Mouse (Mus musculus) R1 (cell line): ENCODE measurements around the gene Esrrg.
A peak's percentile ranks its signal among the peaks of the same experiment; 100 is the strongest.

ENCODE experiments used
- DNase-seq: peaks from one replicate; pipeline ENCODE4 v3.0.0-alpha.2; 2018; ENCODE audit warnings: low read depth, low spot score

Esrrg gene

DNA sequence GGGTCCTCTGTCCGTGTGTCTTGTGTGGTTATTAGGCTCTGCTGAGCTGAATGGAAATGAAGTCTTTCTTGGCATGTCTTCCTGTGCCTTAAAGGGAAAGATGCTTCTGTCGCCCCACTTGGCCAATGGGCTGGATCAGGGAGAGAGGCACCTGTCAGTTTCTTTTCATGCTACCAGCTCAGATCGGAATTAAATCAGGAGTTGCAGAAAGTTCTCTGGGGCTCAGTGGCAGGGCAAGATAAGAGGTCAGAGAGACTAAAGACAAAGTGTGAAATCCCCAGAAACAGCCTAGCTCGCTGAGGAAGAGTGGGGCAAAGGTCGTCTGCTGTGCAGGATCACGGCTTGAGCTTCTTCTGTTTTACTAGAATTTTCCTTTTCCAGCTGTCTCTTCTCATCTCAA lies 97.5 kb downstream of the Esrrg start:
- no peak for DNase-seq

- no peak for DNase-seq
Measured at GRCm38 (mm10) chr1:187707176-187707575, 98.6 kb downstream of the Esrrg start.

GRCm38 (mm10) chr1:187710434-187710948 lies 101.9 kb downstream of the Esrrg start:
- no peak for DNase-seq

- DNase-seq, result no peak
Measured at GRCm38 (mm10) chr1:187721035-187721434, 112.4 kb downstream of the Esrrg start.

- no peak for DNase-seq
Measured at GRCm38 (mm10) chr1:187722016-187722415, 113.4 kb downstream of the Esrrg start.

GRCm38 (mm10) chr1:187724651-187725050 lies 116.1 kb downstream of the Esrrg start:
- peak; percentile 74 for DNase-seq

DNA sequence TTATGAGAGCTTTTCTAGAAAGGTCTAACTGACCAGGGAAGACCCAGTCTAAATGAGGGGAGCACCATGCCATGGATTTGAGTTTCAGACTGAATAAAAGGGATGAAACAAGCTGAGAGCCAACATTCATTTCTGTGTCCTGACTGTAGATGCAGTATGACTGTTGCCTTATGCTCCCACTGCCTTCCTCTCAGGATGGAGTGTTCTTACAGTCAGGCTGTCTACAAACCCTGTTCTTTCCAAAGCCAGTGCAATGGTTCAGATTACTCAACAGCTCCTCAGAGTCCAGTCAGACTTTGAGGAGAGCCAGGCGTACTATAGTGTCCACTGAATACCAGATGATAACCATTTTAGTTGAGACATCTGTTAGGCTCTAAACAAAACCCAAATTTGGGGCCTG lies 116.8 kb downstream of the Esrrg start:
- DNase-seq, result no peak

GRCm38 (mm10) chr1:187731171-187731570 lies 122.6 kb downstream of the Esrrg start:
- DNase-seq, result no peak

DNA sequence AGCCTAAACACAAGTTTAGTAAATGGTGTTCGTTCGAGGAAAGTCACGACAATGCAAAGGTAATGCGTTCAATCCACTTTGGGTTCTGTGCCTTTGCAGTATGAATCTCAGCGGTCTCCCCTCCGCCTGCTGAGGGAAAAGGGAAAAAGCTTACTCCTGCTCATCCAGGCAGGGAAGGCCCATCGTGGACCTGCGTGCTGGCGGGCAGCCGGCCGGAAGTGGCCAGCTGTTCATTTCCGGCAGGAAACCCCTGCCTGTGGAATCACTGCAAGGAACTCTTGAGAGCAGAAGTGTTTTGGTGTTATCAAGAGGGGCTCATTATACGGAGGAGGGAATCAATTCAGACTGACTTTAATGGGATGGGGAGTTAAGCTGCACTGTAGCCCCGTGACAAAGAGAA lies 127.9 kb downstream of the Esrrg start:
- no peak for DNase-seq

- no peak for DNase-seq
Measured at GRCm38 (mm10) chr1:187737296-187737695, 128.7 kb downstream of the Esrrg start.

DNA sequence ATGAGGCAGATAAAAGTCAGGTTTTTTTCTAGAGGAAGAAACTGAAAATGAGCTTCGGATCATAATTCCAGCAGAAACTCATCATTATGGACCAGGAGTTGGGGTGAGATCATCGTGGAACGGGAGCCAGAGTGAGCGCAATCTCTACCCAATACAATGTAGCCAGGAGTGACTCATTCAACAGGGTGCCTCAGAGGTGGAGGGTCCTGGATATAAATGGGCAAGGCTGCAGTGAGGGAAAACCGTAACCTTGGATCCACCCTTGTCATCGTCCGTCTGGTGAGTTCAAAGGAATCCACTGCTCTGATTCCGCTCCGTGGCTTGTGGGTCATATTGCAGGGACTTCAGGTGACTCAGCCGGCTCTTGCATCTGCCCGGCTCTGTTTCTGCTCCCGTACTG lies 131.9 kb downstream of the Esrrg start:
- DNase-seq, result no peak

DNA sequence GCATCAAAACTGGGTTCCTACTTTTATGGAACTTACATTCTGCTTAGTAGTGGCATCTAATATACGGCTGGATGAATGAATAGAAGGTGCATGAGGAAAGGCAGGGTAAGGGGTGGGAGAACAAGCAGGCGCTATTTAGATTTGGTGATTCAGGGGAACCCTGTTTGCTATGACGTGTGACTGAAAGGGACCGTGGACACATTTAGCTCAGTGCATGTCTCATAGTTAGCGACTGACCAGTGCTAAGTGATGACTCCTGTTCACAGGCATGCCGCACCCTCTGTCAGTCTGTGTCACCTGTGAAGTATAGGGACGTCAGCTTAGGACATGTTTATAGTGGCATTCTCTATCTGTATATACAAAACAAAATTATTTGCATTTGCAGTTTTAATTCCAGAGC lies 132.7 kb downstream of the Esrrg start:
- no peak for DNase-seq

DNA sequence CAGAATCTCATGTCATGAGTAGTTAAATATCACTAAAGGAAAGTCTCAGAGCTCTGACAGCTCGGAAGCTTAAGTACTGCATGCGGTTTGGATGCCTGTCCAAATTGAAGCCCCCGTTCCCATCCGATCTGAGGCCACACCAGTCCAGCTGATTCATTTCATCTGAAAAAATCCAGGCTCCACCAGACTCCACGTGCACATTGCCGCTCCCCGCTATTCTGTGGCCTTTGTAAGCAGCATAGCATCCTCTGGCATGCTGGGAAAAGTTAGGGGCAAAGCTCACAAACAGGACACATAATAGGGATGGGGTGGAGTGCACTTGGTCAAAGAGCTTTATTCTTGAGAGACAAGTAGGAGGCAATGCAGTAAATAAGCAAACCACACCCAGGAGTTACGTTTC lies 133.5 kb downstream of the Esrrg start:
- no peak for DNase-seq

DNA sequence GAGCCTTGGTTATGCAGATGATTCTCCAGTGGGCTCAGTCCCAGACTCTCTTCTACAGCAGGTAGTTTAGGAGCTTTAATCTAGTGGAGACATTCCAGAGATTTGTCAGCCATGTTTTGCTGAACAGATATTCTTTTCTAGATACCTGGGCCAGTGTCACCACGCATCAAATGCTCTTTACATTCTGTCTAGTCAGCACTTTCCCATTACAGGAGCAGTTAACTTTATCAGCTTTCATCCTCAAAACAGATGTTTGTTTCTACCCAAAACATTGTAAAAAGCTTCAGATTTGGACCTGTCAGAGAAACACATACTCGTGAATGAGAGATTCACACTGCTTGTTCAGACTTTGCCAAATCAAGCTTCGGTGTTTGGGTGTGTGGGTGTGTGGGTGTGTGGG lies 140.7 kb downstream of the Esrrg start:
- DNase-seq, result peak; percentile 10

- DNase-seq, result no peak
Measured at GRCm38 (mm10) chr1:187749931-187750330, 141.3 kb downstream of the Esrrg start.

GRCm38 (mm10) chr1:187755528-187755927 lies 146.9 kb downstream of the Esrrg start:
- no peak for DNase-seq

- DNase-seq, result no peak
Measured at GRCm38 (mm10) chr1:187757981-187758380, 149.4 kb downstream of the Esrrg start.

- no peak for DNase-seq
Measured at GRCm38 (mm10) chr1:187758546-187758945, 150.0 kb downstream of the Esrrg start.

DNA sequence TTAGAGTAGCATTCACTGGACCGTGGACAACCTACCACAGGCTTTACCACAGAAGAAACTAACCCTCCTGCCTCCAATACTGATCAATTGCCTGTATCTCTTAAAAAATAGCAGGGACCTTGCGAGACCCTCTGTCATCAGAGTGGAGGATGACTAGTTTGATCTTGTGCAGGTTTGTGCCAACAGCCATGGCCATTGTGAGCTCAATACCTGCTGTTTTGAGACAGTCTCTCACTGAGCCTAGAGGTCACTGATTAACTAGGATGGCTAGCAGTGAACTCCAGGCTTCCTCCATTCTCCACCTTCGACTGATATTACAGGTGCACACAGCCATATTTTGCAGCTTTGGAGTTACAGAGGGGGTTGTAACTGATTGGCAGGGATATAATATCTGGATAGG lies 150.9 kb downstream of the Esrrg start:
- DNase-seq, result no peak

- no peak for DNase-seq
Measured at GRCm38 (mm10) chr1:187762641-187763450, 154.3 kb downstream of the Esrrg start.

- no peak for DNase-seq
Measured at GRCm38 (mm10) chr1:187763451-187763755, 154.8 kb downstream of the Esrrg start.

DNA sequence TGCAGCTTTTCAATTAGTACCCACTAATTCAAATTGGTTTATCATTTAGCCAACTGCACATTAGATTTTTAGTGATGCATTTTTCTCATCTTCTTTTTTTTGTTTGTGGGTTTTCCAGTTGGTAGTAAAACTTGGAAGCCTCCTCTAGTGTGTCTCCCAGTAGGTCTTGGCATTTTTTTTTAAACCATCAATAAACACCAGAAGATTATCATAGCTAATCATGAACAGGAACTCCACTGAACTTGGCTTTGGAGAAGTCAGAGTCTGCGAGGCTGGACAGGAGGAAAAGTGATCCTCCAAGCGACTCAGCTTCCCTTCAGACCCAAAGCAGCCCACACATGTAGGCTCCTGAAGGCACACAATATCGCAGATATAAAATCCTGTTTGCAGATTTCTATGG lies 155.2 kb downstream of the Esrrg start:
- DNase-seq, result no peak

GRCm38 (mm10) chr1:187765577-187765976 lies 157.0 kb downstream of the Esrrg start:
- no peak for DNase-seq

GRCm38 (mm10) chr1:187767355-187767754 lies 158.8 kb downstream of the Esrrg start:
- DNase-seq, result no peak
